Mouse (Mus musculus) kidney, adult 2 months (tissue): ENCODE data around the gene Brinp2. TPM values are rescaled to one million over a fixed set of nuclear protein-coding genes. Genes with fewer than 3 reads are reported as not detected.
A peak's percentile ranks its signal among the peaks of the same experiment; 100 is the strongest.

ENCODE experiments used
- DNase-seq: peaks from one replicate; pipeline ENCODE4 v3.0.0; 2021
- H3K27ac ChIP-seq: fragments of 200-500 bp; 2 replicates; pipeline ENCODE4 v1.5.1; 2012; ENCODE audit warnings: low read depth, low read length, control low read depth, inconsistent platforms; ENCODE audit not compliant: insufficient read depth
- H3K27me3 ChIP-seq: fragments of 200-500 bp; replicated peaks from 2 replicates; pipeline ENCODE4 v1.6.1; 2012; ENCODE audit warnings: mild to moderate bottlenecking, moderate library complexity, low read length, inconsistent platforms; ENCODE audit not compliant: control insufficient read depth, insufficient read depth
- H3K36me3 ChIP-seq: fragments of 200-500 bp; 2 replicates; pipeline ENCODE4 v1.6.1; 2012; ENCODE audit warnings: mild to moderate bottlenecking, moderate library complexity, low read length, inconsistent platforms; ENCODE audit not compliant: control insufficient read depth, insufficient read depth
- H3K4me1 ChIP-seq: fragments of 200-500 bp; 2 replicates; pipeline ENCODE4 v1.6.1; 2011; ENCODE audit warnings: low read length; ENCODE audit not compliant: control insufficient read depth, insufficient read depth
- H3K4me3 ChIP-seq: fragments of 200-500 bp; 2 replicates; pipeline ENCODE4 v1.5.1; 2011; ENCODE audit warnings: mild to moderate bottlenecking, low read depth, low read length, control low read depth; ENCODE audit not compliant: insufficient read depth
- CTCF ChIP-seq: fragments of 200-500 bp; conservative IDR thresholded peaks from 2 replicates; pipeline ENCODE4 v1.5.1; 2011; ENCODE audit warnings: low read depth, mild to moderate bottlenecking, control low read depth, low read length, moderate library complexity, mixed read lengths; ENCODE audit not compliant: insufficient read depth, insufficient read length
- POLR2A ChIP-seq: fragments of 200-500 bp; IDR thresholded peaks from one replicate; pipeline ENCODE4 v1.6.1; 2011; ENCODE audit warnings: low read depth, low read length, control low read depth
- WGBS: fragments of 180-500 bp; shearing (Covaris S2); methylation state at CpG from one replicate; pipeline ENCODE4 v1.1.7; 2018; 5-methylcytosine and 5-hydroxymethylcytosine counted together
- polyA plus RNA-seq: library from polyadenylated mRNA; depleted of rRNA; stranded (reverse); fragments of >200 nt; gene quantifications from 2 replicates; pipeline ENCODE4 v1.2.3, GENCODE M21; 2012; rRNA removed

Brinp2 gene
- polyA plus RNA-seq: 0.16 and 0.36 TPM in 2 replicates

- H3K27me3 ChIP-seq: no peaks in the 10 kb centered on the region
- WGBS: 1% methylated on average over 30 of the region's 30 CpGs
- H3K36me3 ChIP-seq: no peaks in the 10 kb centered on the region
- H3K4me3 ChIP-seq: peak within 1 kb of the TSS; percentile 61
- no peak within 1 kb of the TSS for H3K27ac ChIP-seq
- TF ChIP-seq POLR2A (no peak), CTCF (no peak)
- DNase-seq: peak; percentile 83
- no peaks in the 10 kb centered on the region for H3K4me1 ChIP-seq
Observed at GRCm38 (mm10) chr1:158356051-158356461, at the start of gene Brinp2. Brinp2 (minus strand) TSS chr1:158356326.

GRCm38 (mm10) chr1:158400898-158401297, 44.8 kb upstream of the Brinp2 start:
- no peak overlapping the region for H3K27ac ChIP-seq
- H3K36me3 ChIP-seq: no peaks in the 10 kb centered on the region
- no peaks in the 10 kb centered on the region for H3K27me3 ChIP-seq
- no peak overlapping the region for H3K4me3 ChIP-seq
- no peak for TF ChIP-seq CTCF
- no peak for TF ChIP-seq POLR2A
- H3K4me1 ChIP-seq: no peaks in the 10 kb centered on the region
- no peak for DNase-seq
- 26% methylated on average over 2 of the region's 2 CpGs for WGBS

GRCm38 (mm10) chr1:158397058-158397457, 40.9 kb upstream of the Brinp2 start:
- H3K36me3 ChIP-seq: no peaks in the 10 kb centered on the region
- no peak for TF ChIP-seq CTCF
- no peak for TF ChIP-seq POLR2A
- 91% methylated on average over 2 of the region's 2 CpGs for WGBS

GRCm38 (mm10) chr1:158390693-158391092, 34.6 kb upstream of the Brinp2 start:
- Histone ChIP-seq H3K36me3 (no peaks in the 10 kb centered on the region), H3K4me1 (no peaks in the 10 kb centered on the region), H3K4me3 (no peak overlapping the region), H3K27ac (no peak overlapping the region), H3K27me3 (no peaks in the 10 kb centered on the region)
- DNase-seq: no peak
- TF ChIP-seq POLR2A: no peak
- no peak for TF ChIP-seq CTCF
- 76% methylated on average over 4 of the region's 4 CpGs for WGBS

More at GRCm38 (mm10) chr1:158397058-158397457, 40.9 kb upstream of the Brinp2 start:
- H3K27me3 ChIP-seq: no peaks in the 10 kb centered on the region
- DNase-seq: no peak
- no peaks in the 10 kb centered on the region for H3K4me1 ChIP-seq
- no peak overlapping the region for H3K4me3 ChIP-seq
- no peak overlapping the region for H3K27ac ChIP-seq

- Histone ChIP-seq H3K27ac (no peak overlapping the region), H3K27me3 (no peaks in the 10 kb centered on the region), H3K36me3 (no peaks in the 10 kb centered on the region), H3K4me1 (no peaks in the 10 kb centered on the region), H3K4me3 (no peak overlapping the region)
- WGBS: 96% methylated on average over 4 of the region's 4 CpGs
- DNase-seq: no peak
- TF ChIP-seq POLR2A: no peak
- TF ChIP-seq CTCF: no peak
Observed at GRCm38 (mm10) chr1:158388995-158389394, 32.9 kb upstream of the Brinp2 start.

- H3K4me1 ChIP-seq: no peaks in the 10 kb centered on the region
- DNase-seq: no peak
- H3K27ac ChIP-seq: no peak overlapping the region
- TF ChIP-seq CTCF: no peak
- TF ChIP-seq POLR2A: no peak
- no peaks in the 10 kb centered on the region for H3K36me3 ChIP-seq
- WGBS: 13% methylated on average over 3 of the region's 3 CpGs
- H3K4me3 ChIP-seq: no peak overlapping the region
- H3K27me3 ChIP-seq: no peaks in the 10 kb centered on the region
Observed at GRCm38 (mm10) chr1:158386781-158387180, 30.7 kb upstream of the Brinp2 start.

GRCm38 (mm10) chr1:158385311-158385710, 29.2 kb upstream of the Brinp2 start:
- Histone ChIP-seq H3K4me3 (no peak overlapping the region), H3K27ac (no peak overlapping the region), H3K4me1 (no peaks in the 10 kb centered on the region), H3K27me3 (no peaks in the 10 kb centered on the region), H3K36me3 (no peaks in the 10 kb centered on the region)
- no peak for DNase-seq
- no peak for TF ChIP-seq POLR2A
- TF ChIP-seq CTCF: no peak
- 93% methylated on average over 2 of the region's 2 CpGs for WGBS

GRCm38 (mm10) chr1:158383210-158383609, 27.1 kb upstream of the Brinp2 start:
- no peak overlapping the region for H3K4me3 ChIP-seq
- no peaks in the 10 kb centered on the region for H3K27me3 ChIP-seq
- no peaks in the 10 kb centered on the region for H3K36me3 ChIP-seq
- no peak for DNase-seq
- TF ChIP-seq POLR2A: no peak
- no peak for TF ChIP-seq CTCF
- no peak overlapping the region for H3K27ac ChIP-seq
- H3K4me1 ChIP-seq: no peaks in the 10 kb centered on the region
- WGBS: 54% methylated on average over 3 of the region's 3 CpGs
